Mouse (Mus musculus): ENCODE measurements at regions not wholly inside any gene's neighbourhood (a gene's known extent, or its start where the extent isn't known, plus 50 kb on each side); places are given as distances from the start of the nearest gene placed in this dataset.
"Not testable (repeated sequence)": the region's sequence is repeated elsewhere in the genome, so short reads cannot be mapped to it uniquely, and the experiment has no call there.

GRCm38 (mm10) chr14:53030227-53030626 lies 534.7 kb upstream of the Olfr1507 start:
- not testable (repeated sequence) for H3K36me3 ChIP-seq (ENCODE audit: insufficient read depth, low read length); H3K9me3 ChIP-seq (replicated peaks; ENCODE audit: low read length); DNase-seq (ENCODE audit: low spot score); H3K9ac ChIP-seq (ENCODE audit: low read depth, low read length); H3K27ac ChIP-seq; ATAC-seq (replicated peaks; ENCODE audit: low FRiP score, low read depth); H3K4me2 ChIP-seq (ENCODE audit: low read length); H3K4me1 ChIP-seq (replicated peaks; ENCODE audit: insufficient read depth, low read length); H3K4me3 ChIP-seq (replicated peaks; ENCODE audit: low read depth, low read length); H3K27me3 ChIP-seq (ENCODE audit: insufficient read depth, low read length)
- no CpG with 5 or more reads among the region's 4 CpGs for WGBS

GRCm38 (mm10) chr14:53026958-53027357 lies 531.4 kb upstream of the Olfr1507 start:
- H3K4me3 ChIP-seq (replicated peaks; ENCODE audit: low read depth, low read length); DNase-seq (ENCODE audit: low spot score); H3K4me1 ChIP-seq (replicated peaks; ENCODE audit: insufficient read depth, low read length); H3K36me3 ChIP-seq (ENCODE audit: insufficient read depth, low read length); H3K27me3 ChIP-seq (ENCODE audit: insufficient read depth, low read length); H3K4me2 ChIP-seq (ENCODE audit: low read length); H3K9ac ChIP-seq (ENCODE audit: low read depth, low read length); H3K27ac ChIP-seq; ATAC-seq (replicated peaks; ENCODE audit: low FRiP score, low read depth); H3K9me3 ChIP-seq (replicated peaks; ENCODE audit: low read length): not testable (repeated sequence)
- no CpG with 5 or more reads among the region's 1 CpGs for WGBS

- not testable (repeated sequence) for H3K4me3 ChIP-seq (replicated peaks; ENCODE audit: low read depth, low read length); H3K9me3 ChIP-seq (replicated peaks; ENCODE audit: low read length); H3K27ac ChIP-seq; H3K4me2 ChIP-seq (ENCODE audit: low read length); H3K9ac ChIP-seq (ENCODE audit: low read depth, low read length); DNase-seq (ENCODE audit: low spot score); H3K27me3 ChIP-seq (ENCODE audit: insufficient read depth, low read length); H3K36me3 ChIP-seq (ENCODE audit: insufficient read depth, low read length); ATAC-seq (replicated peaks; ENCODE audit: low FRiP score, low read depth); H3K4me1 ChIP-seq (replicated peaks; ENCODE audit: insufficient read depth, low read length)
- no CpG with 5 or more reads among the region's 6 CpGs for WGBS
These were observed 524.6 kb upstream of the Olfr1507 start for GRCm38 (mm10) chr14:53020152-53020551.

GRCm38 (mm10) chr14:53007741-53008140 lies 512.2 kb upstream of the Olfr1507 start:
- not testable (repeated sequence) for H3K27ac ChIP-seq; ATAC-seq (replicated peaks; ENCODE audit: low FRiP score, low read depth); H3K4me1 ChIP-seq (replicated peaks; ENCODE audit: insufficient read depth, low read length); H3K4me3 ChIP-seq (replicated peaks; ENCODE audit: low read depth, low read length); H3K36me3 ChIP-seq (ENCODE audit: insufficient read depth, low read length); H3K9me3 ChIP-seq (replicated peaks; ENCODE audit: low read length); DNase-seq (ENCODE audit: low spot score); H3K27me3 ChIP-seq (ENCODE audit: insufficient read depth, low read length); H3K9ac ChIP-seq (ENCODE audit: low read depth, low read length); H3K4me2 ChIP-seq (ENCODE audit: low read length)
- WGBS, result no CpG with 5 or more reads among the region's 5 CpGs

- H3K9me3 ChIP-seq (replicated peaks; ENCODE audit: low read length), result not testable (repeated sequence)
- WGBS, result no CpG with 5 or more reads among the region's 4 CpGs
These were observed 511.8 kb upstream of the Olfr1507 start for GRCm38 (mm10) chr14:53007323-53007722.

GRCm38 (mm10) chr14:53001289-53001688 lies 505.7 kb upstream of the Olfr1507 start:
- not testable (repeated sequence) for H3K27me3 ChIP-seq (ENCODE audit: insufficient read depth, low read length); ATAC-seq (replicated peaks; ENCODE audit: low FRiP score, low read depth); H3K9ac ChIP-seq (ENCODE audit: low read depth, low read length); H3K9me3 ChIP-seq (replicated peaks; ENCODE audit: low read length); H3K36me3 ChIP-seq (ENCODE audit: insufficient read depth, low read length); H3K27ac ChIP-seq; DNase-seq (ENCODE audit: low spot score); H3K4me2 ChIP-seq (ENCODE audit: low read length); H3K4me1 ChIP-seq (replicated peaks; ENCODE audit: insufficient read depth, low read length); H3K4me3 ChIP-seq (replicated peaks; ENCODE audit: low read depth, low read length)
- 80% methylated on average over 1 of the region's 1 CpGs for WGBS

More at GRCm38 (mm10) chr14:53007323-53007722, 511.8 kb upstream of the Olfr1507 start:
- not testable (repeated sequence) for H3K4me1 ChIP-seq (replicated peaks; ENCODE audit: insufficient read depth, low read length); DNase-seq (ENCODE audit: low spot score); H3K4me2 ChIP-seq (ENCODE audit: low read length); H3K27ac ChIP-seq; H3K4me3 ChIP-seq (replicated peaks; ENCODE audit: low read depth, low read length); H3K36me3 ChIP-seq (ENCODE audit: insufficient read depth, low read length); ATAC-seq (replicated peaks; ENCODE audit: low FRiP score, low read depth); H3K9ac ChIP-seq (ENCODE audit: low read depth, low read length); H3K27me3 ChIP-seq (ENCODE audit: insufficient read depth, low read length)

- not testable (repeated sequence) for H3K9me3 ChIP-seq (replicated peaks; ENCODE audit: low read length); H3K4me2 ChIP-seq (ENCODE audit: low read length); DNase-seq (ENCODE audit: low spot score); H3K9ac ChIP-seq (ENCODE audit: low read depth, low read length); H3K4me1 ChIP-seq (replicated peaks; ENCODE audit: insufficient read depth, low read length); ATAC-seq (replicated peaks; ENCODE audit: low FRiP score, low read depth); H3K36me3 ChIP-seq (ENCODE audit: insufficient read depth, low read length); H3K27ac ChIP-seq; H3K27me3 ChIP-seq (ENCODE audit: insufficient read depth, low read length); H3K4me3 ChIP-seq (replicated peaks; ENCODE audit: low read depth, low read length)
- 74% methylated on average over 1 of the region's 4 CpGs for WGBS
These were observed 496.7 kb upstream of the Olfr1507 start for GRCm38 (mm10) chr14:52992106-52992760.

- H3K27ac ChIP-seq; H3K9ac ChIP-seq (ENCODE audit: low read depth, low read length); H3K9me3 ChIP-seq (replicated peaks; ENCODE audit: low read length); H3K4me1 ChIP-seq (replicated peaks; ENCODE audit: insufficient read depth, low read length); H3K36me3 ChIP-seq (ENCODE audit: insufficient read depth, low read length); ATAC-seq (replicated peaks; ENCODE audit: low FRiP score, low read depth); H3K27me3 ChIP-seq (ENCODE audit: insufficient read depth, low read length); H3K4me2 ChIP-seq (ENCODE audit: low read length); H3K4me3 ChIP-seq (replicated peaks; ENCODE audit: low read depth, low read length); DNase-seq (ENCODE audit: low spot score): not testable (repeated sequence)
- no CpG with 5 or more reads among the region's 3 CpGs for WGBS
These were observed 495.7 kb upstream of the Olfr1507 start for GRCm38 (mm10) chr14:52991328-52991665.

- H3K4me2 ChIP-seq (ENCODE audit: low read length); H3K4me1 ChIP-seq (replicated peaks; ENCODE audit: insufficient read depth, low read length); H3K9me3 ChIP-seq (replicated peaks; ENCODE audit: low read length); ATAC-seq (replicated peaks; ENCODE audit: low FRiP score, low read depth); H3K27me3 ChIP-seq (ENCODE audit: insufficient read depth, low read length); H3K27ac ChIP-seq; DNase-seq (ENCODE audit: low spot score); H3K4me3 ChIP-seq (replicated peaks; ENCODE audit: low read depth, low read length); H3K36me3 ChIP-seq (ENCODE audit: insufficient read depth, low read length); H3K9ac ChIP-seq (ENCODE audit: low read depth, low read length): not testable (repeated sequence)
- no CpG with 5 or more reads among the region's 12 CpGs for WGBS
These were observed 495.2 kb upstream of the Olfr1507 start for GRCm38 (mm10) chr14:52990569-52991327.

Data from kidney, postnatal 0 days (tissue).